Comparison of ENCODE assay signal across 8 mouse cellular contexts in genomic region chr10:11149742-11150125, GRCm38 (mm10). TPM values are rescaled to one million over a fixed set of nuclear protein-coding genes. Genes with fewer than 3 reads are reported as not detected.
DNase-seq lines count a peak whose midpoint lies in the region; ATAC-seq and TF ChIP-seq lines count a peak whose summit lies in the region.

No protein-coding gene starts in this region.

- peaks cover 15% of the 10 kb centered on the region; the same call in 1 of the 2 replicates for H3K36me3 ChIP-seq in liver, adult 2 months (ENCODE audit: control insufficient read depth, insufficient read depth, low read length)
- peaks cover 10% of the 10 kb centered on the region for H3K36me3 ChIP-seq in liver, postnatal 0 days (replicated peaks; ENCODE audit: insufficient read depth, low read length)

- no peak for TF ChIP-seq POLR2A in liver, adult 2 months (IDR thresholded peaks at IDR 0.05; ENCODE audit: extremely low read depth, insufficient read depth, low read length)

- H3K27me3 ChIP-seq in liver, adult 2 months (ENCODE audit: control insufficient read depth, insufficient read depth, low read length), result no peaks in the 10 kb centered on the region
- H3K27me3 ChIP-seq in liver, postnatal 0 days (ENCODE audit: insufficient read depth, low read length), result no peaks in the 10 kb centered on the region

- no peak; the same call in 1 of the 2 replicates for ATAC-seq in liver, postnatal 0 days

- H3K9me3 ChIP-seq in liver, postnatal 0 days (ENCODE audit: low read length), result no peaks in the 10 kb centered on the region

- H3K27ac ChIP-seq in liver, adult 2 months (replicated peaks; ENCODE audit: insufficient read depth, low read depth, low read length), result peak overlapping the region; percentile 46
- H3K27ac ChIP-seq in brown adipose tissue, adult 24 weeks (replicated peaks; ENCODE audit: low read depth, low read length), result no peak overlapping the region
- H3K27ac ChIP-seq in liver, postnatal 0 days (ENCODE audit: low read depth), result peak overlapping the region; percentile 73

- H3K79me2 ChIP-seq in liver, adult 2 months (ENCODE audit: control insufficient read depth, insufficient read depth, low read length), result peaks cover 9% of the 10 kb centered on the region; the same call in 1 of the 2 replicates

- H3K9ac ChIP-seq in liver, adult 2 months (ENCODE audit: low read depth, low read length), result peak overlapping the region; percentile 87
- H3K9ac ChIP-seq in liver, postnatal 0 days (replicated peaks), result peak overlapping the region; percentile 72

- peak overlapping the region; percentile 89 for H3K4me3 ChIP-seq in liver, adult 2 months (ENCODE audit: insufficient read depth, low read depth, low read length)
- H3K4me3 ChIP-seq in brown adipose tissue, adult 24 weeks (ENCODE audit: insufficient read depth, low read depth, low read length), result peak overlapping the region; percentile 93
- H3K4me3 ChIP-seq in liver, postnatal 0 days (ENCODE audit: low read depth, low read length), result peak overlapping the region; percentile 66

- H3K4me1 ChIP-seq in liver, adult 2 months (ENCODE audit: control insufficient read depth, insufficient read depth, low read length), result peaks cover 4% of the 10 kb centered on the region; the same call in 1 of the 2 replicates
- peaks cover 7% of the 10 kb centered on the region for H3K4me1 ChIP-seq in brown adipose tissue, adult 24 weeks (ENCODE audit: control insufficient read depth, insufficient read depth, insufficient read length, low read length)
- H3K4me1 ChIP-seq in liver, postnatal 0 days (ENCODE audit: insufficient read depth), result peaks cover 11% of the 10 kb centered on the region

- DNase-seq in liver, adult 2 months (ENCODE audit: extremely low read depth, low read depth, low spot score), result peak; percentile 61
- no peak for DNase-seq in liver
- DNase-seq in gonadal fat pad, adult 2 months (ENCODE audit: low read depth), result peak; percentile 33
- DNase-seq in liver, postnatal 0 days, result no peak
- no peak for DNase-seq in adrenal gland, adult (ENCODE audit: inconsistent age in 2 of 2, low spot score in 1 of 2)
- no peak for DNase-seq in spleen, postnatal 4 days (ENCODE audit: low spot score in 2 of 2)
- DNase-seq in gastrocnemius, postnatal 25 days, result no peak

- peak overlapping the region; percentile 93 for H3K4me2 ChIP-seq in liver, postnatal 0 days (ENCODE audit: low read depth, low read length)

- no peak for TF ChIP-seq EP300 in liver, postnatal 0 days (IDR thresholded peaks at IDR 0.05; ENCODE audit: low read depth)

- TF ChIP-seq CTCF in liver, adult 2 months (IDR thresholded peaks at IDR 0.05; ENCODE audit: low read depth, low read length), result no peak
- no peak for TF ChIP-seq CTCF in liver, postnatal 0 days (IDR thresholded peaks at IDR 0.05; ENCODE audit: low read depth)

- WGBS in liver, adult 2 months, result under 1% methylated on average over 20 of the region's 20 CpGs
- under 1% methylated on average over 20 of the region's 20 CpGs for WGBS in liver, postnatal 0 days (ENCODE audit: insufficient replicate concordance)

RNA-seq across cellular contexts. Expression of gene Shprh, which starts 0.5 kb away (rescaled TPM):
- 14.5 and 16.2 TPM in 2 replicates for total RNA-seq in liver, adult 2 months (2014; rRNA removed)
- polyA plus RNA-seq in liver, adult 2 months (2012; rRNA removed), result 1.4 and 1.8 TPM in 2 replicates
- 6.1 and 6.4 TPM in 2 replicates for polyA plus RNA-seq in brown adipose tissue, adult 24 weeks (2012; ENCODE audit: insufficient read depth, insufficient read length, missing spikeins)
- polyA plus RNA-seq in gonadal fat pad, adult 2 months (2012; rRNA removed), result 3.5 and 4.7 TPM in 2 replicates
- 2.3 and 3.1 TPM in 2 replicates for polyA plus RNA-seq in liver, postnatal 0 days (2015; fragmentation: Nextera tagmentation; extraction: Ambion mirVana)
- total RNA-seq in gastrocnemius, postnatal 25 days (2021), result 1 to 10 TPM; 7.0 to 7.6 TPM

Comparison
In these comparisons a context has a peak if more than half of its experiments do, and no peak if none do; other contexts are left out.
1. DNase-seq: peak in liver, adult 2 months (single experiment) and gonadal fat pad, adult 2 months (single experiment); none in liver (single experiment), liver, postnatal 0 days (single experiment), adrenal gland, adult (0 of 2), spleen, postnatal 4 days (0 of 2) and gastrocnemius, postnatal 25 days (single experiment).
2. Peak in every context shown above with its lines, with median percentiles within 50 percentile points of each other: H3K4me3 ChIP-seq.